Mouse (Mus musculus) adrenal gland, adult 2 months (tissue): ENCODE results near the gene Agbl4. TPM values are rescaled to one million over a fixed set of nuclear protein-coding genes. Genes with fewer than 3 reads are reported as not detected.
A peak's percentile ranks its signal among the peaks of the same experiment; 100 is the strongest.
"Not testable (repeated sequence)": the region's sequence is repeated elsewhere in the genome, so short reads cannot be mapped to it uniquely, and the experiment has no call there.

Experiments
- DNase-seq: peaks from one replicate; pipeline ENCODE4 v3.0.0; 2021
- polyA plus RNA-seq: library from polyadenylated mRNA; depleted of rRNA; stranded (reverse); fragments of >200 nt; gene quantifications from 2 replicates; pipeline ENCODE4 v1.2.3, GENCODE M21; 2012
- total RNA-seq, 2 experiments: library from RNA; stranded (reverse); gene quantifications; 2 replicates each; pipeline ENCODE4 v1.2.3; 2021

Agbl4 gene
- total and polyA plus RNA-seq, 3 experiments: 0.19 to 0.86 (median 0.32) TPM

DNA sequence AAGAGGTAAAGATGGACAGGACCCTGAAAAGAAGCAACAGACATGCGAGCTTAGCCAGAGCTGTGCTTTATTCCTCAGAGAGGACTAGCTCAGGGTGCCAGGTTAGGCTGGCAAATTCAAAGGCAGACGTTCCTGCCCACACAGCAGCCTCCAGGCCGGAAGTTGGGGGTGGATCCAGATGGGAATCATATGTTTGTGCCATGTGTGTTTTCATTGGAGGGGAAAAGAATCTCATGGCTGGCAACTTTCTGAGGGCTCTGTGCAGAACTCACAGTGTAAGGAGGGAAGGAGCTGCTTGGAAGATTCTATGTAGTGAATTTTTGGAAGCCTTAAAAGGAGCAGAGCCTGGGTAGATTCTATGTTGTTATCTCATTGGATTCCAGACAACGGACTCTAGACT, 519.1 kb downstream of the Agbl4 start:
- DNase-seq: no peak

GRCm38 (mm10) chr4:110921013-110921412, 523.6 kb downstream of the Agbl4 start:
- DNase-seq: no peak

DNA sequence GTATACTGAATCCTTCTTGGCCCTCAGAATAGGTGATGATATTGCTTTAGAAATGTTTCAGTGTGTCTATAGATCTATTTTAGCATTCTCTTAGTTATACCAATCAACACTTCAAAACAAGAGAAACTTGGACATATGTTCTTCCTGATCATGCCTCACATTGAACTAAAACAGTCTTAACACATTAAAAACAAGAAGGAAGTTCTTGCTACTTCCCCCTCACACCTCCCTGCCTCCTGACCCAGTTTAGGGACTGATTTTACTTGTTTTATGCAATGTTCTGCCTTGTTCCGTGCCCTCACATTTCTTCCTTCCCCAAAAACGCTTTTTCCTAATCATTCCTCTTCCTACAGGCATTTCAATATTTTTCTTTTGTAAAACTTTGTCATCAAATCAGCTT, 604.2 kb downstream of the Agbl4 start:
- DNase-seq: no peak

DNA sequence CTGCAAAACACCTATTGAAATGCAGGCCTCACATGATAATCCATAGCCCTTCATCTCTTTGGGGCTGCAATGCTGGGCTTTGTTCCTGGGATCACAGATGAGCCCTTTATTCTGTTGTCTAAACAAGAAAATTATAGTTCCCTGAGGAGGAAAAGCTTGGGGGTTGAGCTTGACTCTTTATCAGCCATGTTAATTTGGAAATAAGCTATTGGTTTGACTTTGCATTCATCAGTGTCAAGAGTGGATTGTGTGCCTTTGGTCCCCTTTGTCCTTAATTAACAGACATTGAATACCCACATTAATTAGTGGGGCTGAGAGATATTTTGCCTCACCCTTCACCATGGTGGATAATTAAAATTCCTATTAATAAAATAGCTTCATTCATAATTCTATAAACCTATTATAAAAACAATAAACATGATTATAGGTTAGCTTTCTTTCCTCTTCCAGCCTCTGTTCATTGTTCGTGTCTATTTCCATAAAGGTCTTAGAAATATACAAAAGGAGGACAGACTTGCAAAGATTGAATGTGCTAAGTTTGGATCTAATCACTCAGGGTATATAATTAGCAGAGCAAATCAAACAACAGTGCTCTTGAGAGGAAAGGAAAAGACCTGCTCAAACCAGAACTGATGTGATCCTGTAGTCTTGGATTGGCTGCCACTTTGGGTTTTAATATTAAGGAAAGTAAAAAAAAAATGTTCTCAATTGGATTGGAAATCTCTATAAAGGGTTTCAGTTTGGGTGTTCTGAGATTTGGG, 607.4 kb downstream of the Agbl4 start:
- DNase-seq: no peak

DNA sequence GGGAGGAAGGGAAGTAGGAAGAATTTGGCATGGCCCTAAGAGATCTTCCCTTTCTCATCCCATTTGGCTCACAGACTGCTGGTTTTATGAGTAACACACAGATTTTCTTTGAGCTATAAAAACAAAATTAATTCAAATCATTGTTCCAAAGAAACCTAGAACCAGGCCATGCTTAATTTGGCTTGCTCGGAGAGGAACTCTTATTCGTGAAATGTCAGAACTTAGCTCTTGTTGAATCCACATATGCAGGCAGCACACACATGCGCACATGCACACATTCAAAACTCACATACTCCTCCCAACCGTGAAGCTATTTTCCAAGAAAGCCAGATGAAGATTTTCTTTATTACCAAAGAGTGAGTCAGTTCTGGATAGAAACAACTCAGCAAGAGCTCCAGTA, 621.9 kb downstream of the Agbl4 start:
- no peak for DNase-seq

GRCm38 (mm10) chr4:111067330-111067729, 669.9 kb downstream of the Agbl4 start:
- no peak for DNase-seq

- DNase-seq: no peak
Observed at GRCm38 (mm10) chr4:111073738-111074497, 676.5 kb downstream of the Agbl4 start.

DNA sequence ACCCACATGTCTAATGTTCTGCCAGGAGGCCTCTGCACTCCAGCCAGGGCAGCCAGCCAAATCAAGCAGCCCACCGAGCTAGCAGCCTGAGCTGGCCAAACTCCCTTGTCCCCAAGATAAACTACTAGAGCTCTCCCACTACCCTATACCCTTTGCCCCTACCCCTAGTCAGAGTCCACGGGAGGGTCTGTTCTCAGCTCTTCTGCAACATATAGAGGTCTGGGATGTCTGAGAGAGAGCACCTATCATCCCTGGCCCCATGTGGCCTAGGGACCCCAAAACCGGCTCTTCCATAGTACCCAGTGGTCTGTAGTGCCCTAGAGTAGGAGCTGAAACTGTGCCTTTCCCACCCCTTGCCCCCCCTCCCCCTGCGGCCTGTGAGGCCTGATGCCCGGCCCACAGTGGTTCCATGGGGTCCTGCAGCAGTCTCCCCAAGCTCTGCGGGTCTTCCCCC, 677.3 kb downstream of the Agbl4 start:
- DNase-seq: no peak

DNA sequence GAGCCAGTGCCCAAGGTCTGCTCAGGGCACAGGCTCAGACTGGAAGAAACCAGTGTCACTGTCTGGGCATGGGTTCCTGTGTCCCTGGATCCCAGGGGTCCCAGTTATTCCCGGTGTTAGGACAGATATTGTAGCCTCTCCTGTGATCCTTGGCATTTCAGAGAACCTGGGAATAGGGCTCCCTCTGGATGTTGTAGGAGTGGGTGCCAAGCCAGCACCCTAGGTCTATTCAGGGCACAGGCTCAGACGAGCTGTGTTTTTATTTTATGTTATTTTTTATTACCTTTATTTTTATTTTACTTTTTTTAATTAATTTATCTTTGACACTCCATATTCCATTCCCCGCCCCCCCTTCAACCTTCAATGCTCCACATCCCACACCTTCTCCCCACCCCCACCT, 680.3 kb downstream of the Agbl4 start:
- no peak for DNase-seq

DNA sequence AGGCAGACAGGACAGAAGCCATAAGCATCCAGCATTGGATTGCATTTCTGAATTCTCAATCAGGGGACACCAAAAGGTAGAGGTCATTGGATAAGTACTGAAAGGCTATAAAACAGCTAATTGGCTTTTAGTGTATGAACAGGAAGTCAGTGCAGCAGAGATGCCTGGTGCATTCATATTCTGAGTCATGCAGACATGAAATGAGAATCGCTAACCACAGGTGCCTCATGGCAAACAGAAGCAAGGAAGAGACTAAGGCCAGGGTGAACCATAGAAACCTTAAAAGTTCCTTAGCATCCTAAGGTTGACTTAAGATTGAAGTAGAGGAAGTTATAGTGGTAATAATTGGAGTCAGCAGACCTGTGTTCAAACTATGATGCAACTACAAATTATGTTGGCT, 687.9 kb downstream of the Agbl4 start:
- no peak for DNase-seq

DNA sequence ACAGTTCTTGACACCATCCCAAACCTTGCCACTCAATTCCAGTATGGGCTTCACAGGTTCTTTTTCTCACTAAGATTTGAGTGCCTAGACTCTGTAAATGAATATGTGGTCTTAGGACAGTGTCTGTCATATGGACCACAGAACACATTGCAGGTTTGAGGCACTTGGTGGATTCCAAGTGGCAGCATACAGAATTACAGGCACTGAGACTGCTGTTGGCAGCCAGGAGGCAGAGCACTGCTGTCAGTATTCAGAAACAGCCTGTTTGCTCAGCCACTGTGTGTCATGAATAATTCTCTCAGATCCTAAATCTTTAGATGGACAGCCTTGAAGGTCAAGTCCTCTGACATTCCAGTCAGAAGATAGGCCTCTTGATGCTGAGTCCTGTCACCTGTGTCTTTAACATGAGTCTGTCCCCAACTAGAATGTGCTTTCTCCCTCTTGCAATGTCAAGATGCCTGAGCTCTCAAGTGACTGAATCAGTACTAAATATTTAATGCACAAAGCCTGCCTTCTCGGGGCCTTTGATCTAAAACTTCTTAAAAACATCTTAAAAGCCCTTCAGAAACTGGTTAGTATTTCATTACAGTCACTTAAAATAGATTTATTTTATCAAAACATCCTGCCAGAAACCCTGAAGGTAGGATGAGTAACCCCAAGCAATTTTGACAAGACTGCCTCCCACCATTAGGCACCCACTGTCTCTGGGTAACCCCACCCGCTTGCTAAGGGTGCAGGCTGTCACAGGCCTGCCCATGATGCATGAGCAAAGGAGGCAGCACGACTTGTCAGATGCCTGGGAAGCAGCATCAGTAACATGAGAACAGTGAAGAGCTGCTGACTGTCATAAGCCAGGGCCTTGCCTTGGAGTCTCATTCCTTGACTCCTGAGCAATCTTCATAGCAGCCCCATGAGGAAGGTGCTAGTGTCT, 739.0 kb downstream of the Agbl4 start:
- DNase-seq: no peak

DNA sequence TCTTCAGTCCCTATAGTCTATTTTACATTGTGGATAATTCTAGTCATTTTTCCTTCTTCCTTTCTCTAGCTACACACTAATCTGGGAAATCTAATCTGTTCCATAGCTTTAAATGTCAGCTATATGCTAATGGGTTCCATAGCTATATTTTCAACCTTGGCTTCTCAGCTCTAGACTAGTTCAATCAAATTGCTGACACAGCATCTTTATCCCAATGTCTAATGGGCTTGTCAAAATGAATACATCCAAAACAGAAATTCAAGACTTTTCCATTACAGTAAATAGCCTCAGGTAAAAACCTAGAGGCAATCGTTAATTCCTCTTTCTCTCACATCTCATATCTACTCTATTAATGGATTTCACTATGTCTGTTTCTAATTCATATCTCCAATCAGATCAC, 750.3 kb downstream of the Agbl4 start:
- no peak for DNase-seq

- no peak for DNase-seq
Observed at GRCm38 (mm10) chr4:111155859-111156258, 758.4 kb downstream of the Agbl4 start.

DNA sequence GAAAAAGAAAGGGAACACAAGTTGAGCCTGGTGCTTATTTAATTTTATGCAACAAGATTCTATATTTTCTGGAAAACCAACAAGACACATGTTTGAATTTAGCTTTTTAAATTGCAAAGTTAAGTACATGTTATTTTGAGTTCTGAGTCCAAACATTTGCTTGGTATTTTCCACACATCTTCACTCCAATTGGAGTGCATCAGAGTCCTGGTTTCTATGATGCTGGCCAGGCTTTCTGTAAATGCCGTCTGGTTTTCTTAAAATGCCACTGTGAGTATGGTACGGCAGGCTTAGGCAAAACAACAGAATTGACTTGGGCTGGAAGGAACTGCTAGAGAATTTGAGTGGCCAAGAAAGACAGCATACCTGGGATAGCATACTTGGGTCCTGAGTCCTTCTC, 784.0 kb downstream of the Agbl4 start:
- DNase-seq: no peak

- DNase-seq: peak; percentile 1
Observed at GRCm38 (mm10) chr4:111200100-111200499, 802.6 kb downstream of the Agbl4 start.

GRCm38 (mm10) chr4:111215191-111215762, 817.8 kb downstream of the Agbl4 start:
- DNase-seq: no peak

DNA sequence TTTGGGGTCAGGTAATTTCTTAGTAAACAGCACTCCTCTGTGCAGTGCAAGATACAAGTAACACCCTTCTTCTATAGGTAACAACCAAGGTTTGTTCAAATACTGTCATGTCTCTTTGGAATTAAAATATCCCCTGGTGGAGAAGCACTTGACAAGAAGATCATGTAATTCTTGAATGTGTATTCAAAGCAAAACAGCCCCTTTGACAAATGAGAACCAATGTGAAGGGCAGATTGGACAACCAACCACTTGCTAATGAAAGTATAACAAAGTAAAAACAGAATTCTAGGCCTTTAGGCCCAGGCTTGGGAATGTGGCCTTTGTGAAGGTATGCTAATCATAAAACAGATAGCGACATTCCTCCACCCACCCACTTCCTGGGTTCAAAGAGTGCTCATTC, 821.6 kb downstream of the Agbl4 start:
- not testable (repeated sequence) for DNase-seq

DNA sequence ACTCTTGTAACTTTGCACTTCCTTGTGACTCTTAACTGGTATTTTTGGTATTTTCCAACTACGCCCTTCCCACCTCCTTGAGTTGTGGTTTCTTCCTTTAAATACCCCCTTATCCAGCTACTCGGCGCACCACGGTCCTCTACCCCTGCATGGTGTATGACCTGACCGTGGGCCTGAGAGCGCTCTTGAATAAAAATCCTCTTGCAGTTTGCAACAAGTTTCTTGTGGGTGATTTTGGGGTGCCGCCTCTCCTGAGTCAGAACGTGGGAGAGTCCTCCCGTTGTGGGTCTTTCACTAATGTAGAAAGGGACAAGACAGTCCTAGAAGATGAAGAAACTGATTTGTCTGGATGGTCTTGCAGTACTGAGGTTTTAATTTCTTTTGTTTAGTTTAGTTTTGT, 822.1 kb downstream of the Agbl4 start:
- DNase-seq: not testable (repeated sequence)

GRCm38 (mm10) chr4:111233849-111234248, 836.4 kb downstream of the Agbl4 start:
- DNase-seq: no peak

GRCm38 (mm10) chr4:111251917-111252316, 854.5 kb downstream of the Agbl4 start:
- DNase-seq: no peak

DNA sequence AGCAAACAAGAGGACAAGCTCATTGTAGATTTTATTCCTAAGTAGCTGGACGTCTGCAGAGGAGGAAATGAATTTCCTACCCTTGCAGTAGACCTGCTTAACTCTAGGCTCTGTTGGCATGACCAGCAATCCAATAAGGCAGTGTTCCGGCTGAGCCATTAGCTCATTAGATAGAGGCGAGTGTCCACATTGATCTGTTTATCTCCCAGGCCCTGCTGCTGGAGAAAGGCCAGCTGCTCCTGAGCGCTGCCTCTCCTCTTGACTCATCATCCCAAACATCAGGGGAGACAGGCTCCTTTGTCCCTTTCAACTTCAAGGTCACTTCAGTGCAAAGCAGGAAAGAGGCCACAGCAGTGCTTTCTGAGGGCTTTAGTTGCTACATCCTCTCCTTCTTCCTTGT, 858.0 kb downstream of the Agbl4 start:
- DNase-seq: peak; percentile 53

GRCm38 (mm10) chr4:111256931-111257330, 859.5 kb downstream of the Agbl4 start:
- no peak for DNase-seq
